Mouse (Mus musculus) CH12.LX (cell line): ENCODE data around the gene Dennd2c.

Experiments
- BHLHE40 ChIP-seq: IDR thresholded peaks from 2 replicates; pipeline ENCODE4 v1.6.1; 2011; ENCODE audit warnings: mild to moderate bottlenecking, low read depth, low read length, improper control_type of control experiment
- CHD1 ChIP-seq: IDR thresholded peaks from 2 replicates; pipeline ENCODE4 v1.6.1; 2012; ENCODE audit warnings: low read depth, low read length, improper control_type of control experiment, inconsistent platforms
- CHD2 ChIP-seq: IDR thresholded peaks from 2 replicates; pipeline ENCODE4 v1.6.1; 2011; ENCODE audit warnings: low read length, improper control_type of control experiment
- CTCF ChIP-seq, 2 experiments: IDR thresholded peaks in 1 of 2; conservative IDR thresholded peaks in 1 of 2; 2 replicates each; pipeline ENCODE4 v1.5.1; 2011 to 2012; ENCODE audit warnings: low read depth in 2 of 2, low read length in 2 of 2, improper control_type of control experiment in 1 of 2, inconsistent platforms in 1 of 2, mild to moderate bottlenecking in 1 of 2, moderate library complexity in 1 of 2
- E2F4 ChIP-seq: IDR thresholded peaks from 2 replicates; pipeline ENCODE4 v1.6.1; 2011; ENCODE audit warnings: low read depth, low read length, improper control_type of control experiment; ENCODE audit not compliant: insufficient replicate concordance
- EP300 ChIP-seq: IDR thresholded peaks from 2 replicates; pipeline ENCODE4 v1.6.1; 2011; ENCODE audit warnings: low read length, improper control_type of control experiment
- MAFK ChIP-seq: IDR thresholded peaks from 2 replicates; pipeline ENCODE4 v1.6.1; 2011; ENCODE audit warnings: low read length, improper control_type of control experiment; ENCODE audit not compliant: insufficient replicate concordance
- MAX ChIP-seq: IDR thresholded peaks from 2 replicates; pipeline ENCODE4 v1.6.1; 2011; ENCODE audit warnings: low read length, improper control_type of control experiment
- POLR2A ChIP-seq: IDR thresholded peaks from 2 replicates; pipeline ENCODE4 v1.6.1; 2011; ENCODE audit warnings: low read depth, mild to moderate bottlenecking, improper control_type of control experiment, low read length
- RAD21 ChIP-seq: IDR thresholded peaks from 2 replicates; pipeline ENCODE4 v1.6.1; 2011; ENCODE audit warnings: low read depth, mild to moderate bottlenecking, low read length, improper control_type of control experiment, moderate library complexity
- UBTF ChIP-seq: IDR thresholded peaks from 2 replicates; pipeline ENCODE4 v1.6.1; 2012; ENCODE audit warnings: low read depth, mild to moderate bottlenecking, inconsistent platforms, low read length, improper control_type of control experiment, moderate library complexity
- USF1 ChIP-seq: IDR thresholded peaks from 2 replicates; pipeline ENCODE4 v1.6.1; 2014; ENCODE audit warnings: low read depth, mild to moderate bottlenecking, inconsistent platforms, low read length, improper control_type of control experiment
- ZMIZ1 ChIP-seq: IDR thresholded peaks from 2 replicates; pipeline ENCODE4 v1.6.1; 2012; ENCODE audit warnings: low read depth, mild to moderate bottlenecking, inconsistent platforms, low read length, improper control_type of control experiment

- no peak for TF ChIP-seq MAX
- TF ChIP-seq CTCF (conservative IDR thresholded peaks at IDR 0.05 in 1 of 2, IDR thresholded peaks at IDR 0.05 in 1 of 2; ENCODE audit: low read depth in 2 of 2, low read length in 2 of 2): no peak
- TF ChIP-seq POLR2A: no peak
- TF ChIP-seq MAFK: no peak
- no peak for TF ChIP-seq ZMIZ1
- no peak for TF ChIP-seq RAD21
- TF ChIP-seq EP300: no peak
- no peak for TF ChIP-seq CHD1
- no peak for TF ChIP-seq BHLHE40
- no peak for TF ChIP-seq USF1
- TF ChIP-seq UBTF: no peak
- TF ChIP-seq CHD2: no peak
- no peak for TF ChIP-seq E2F4
Observed at GRCm38 (mm10) chr3:103127721-103128120, 25.3 kb downstream of the Dennd2c start.
